Comparison of ENCODE assay signal across 14 mouse cellular contexts in genomic region chr8:11396111-11396510, GRCm38 (mm10).
DNase-seq lines count a peak whose midpoint lies in the region; ATAC-seq and TF ChIP-seq lines count a peak whose summit lies in the region.
"Had no signal": no experiment of that assay in that cellular context is flagged by ENCODE, and none has a peak within 500 bp of the region (broad histone marks: within the 10 kb centered on the region; RNA-seq: fewer than 3 reads in every experiment).

No protein-coding gene starts in this region.

- no peaks in the 10 kb centered on the region for H3K27me3 ChIP-seq in kidney, adult 2 months (replicated peaks; ENCODE audit: control insufficient read depth, insufficient read depth, low read length)
- H3K27me3 ChIP-seq: forebrain, embryonic 15.5 days; neural tube, embryonic 13.5 days had no signal

- no peak overlapping the region for H3K27ac ChIP-seq in kidney, adult 2 months (ENCODE audit: insufficient read depth, low read depth, low read length)
- H3K27ac ChIP-seq: forebrain, embryonic 15.5 days; neural tube, embryonic 13.5 days had no signal

- WGBS in kidney, adult 2 months: 15% methylated on average over 7 of the region's 7 CpGs

- H3K4me1 ChIP-seq in kidney, adult 2 months (ENCODE audit: control insufficient read depth, insufficient read depth, low read length): peaks cover 30% of the 10 kb centered on the region

- DNase-seq in adrenal gland, postnatal 10 days: peak; percentile 48
- no peak for DNase-seq in adrenal gland, adult 8-10 months
- peak; percentile 42 for DNase-seq in kidney, adult 2 months
- no peak for DNase-seq in kidney, adult 9 months
- DNase-seq in thymus, postnatal 14 days: peak; percentile 15
- no peak for DNase-seq in thymus, postnatal 25 days
- peak; percentile 38 for DNase-seq in lung, postnatal 36 days
- DNase-seq: adrenal gland, postnatal 25 days; liver; right cerebral cortex, adult 18-20 months had no signal

- no peak for TF ChIP-seq POLR2A in kidney, adult 2 months (IDR thresholded peaks at IDR 0.05; ENCODE audit: low read depth, low read length)

- ATAC-seq in activated CD4-positive, CD25-positive, alpha-beta regulatory T cell, adult 4 months: no peak
- ATAC-seq: forebrain, embryonic 15.5 days; midbrain, embryonic 16.5 days had no signal

- H3K36me3 ChIP-seq in kidney, adult 2 months (ENCODE audit: control insufficient read depth, insufficient read depth, low read length): no peaks in the 10 kb centered on the region
- H3K36me3 ChIP-seq: forebrain, embryonic 15.5 days; neural tube, embryonic 13.5 days had no signal

- no peak overlapping the region for H3K4me3 ChIP-seq in kidney, adult 2 months (ENCODE audit: insufficient read depth, low read depth, low read length)
- H3K4me3 ChIP-seq: forebrain, embryonic 15.5 days; neural tube, embryonic 13.5 days had no signal

- no peak for TF ChIP-seq CTCF in kidney, adult 2 months (conservative IDR thresholded peaks at IDR 0.05; ENCODE audit: insufficient read depth, insufficient read length, low read depth, low read length)

Comparison
In these comparisons a context has a peak if more than half of its experiments do, and no peak if none do; other contexts are left out.
1. DNase-seq: peak in adrenal gland, postnatal 10 days (single experiment), kidney, adult 2 months (single experiment), thymus, postnatal 14 days (single experiment) and lung, postnatal 36 days (single experiment); none in adrenal gland, adult 8-10 months (single experiment), kidney, adult 9 months (single experiment) and thymus, postnatal 25 days (single experiment).